Mouse (Mus musculus): ENCODE measurements around the gene Bcl7b. TPM values are rescaled to one million over a fixed set of nuclear protein-coding genes. Genes with fewer than 3 reads are reported as not detected.
"Not testable (repeated sequence)": the region's sequence is repeated elsewhere in the genome, so short reads cannot be mapped to it uniquely, and the experiment has no call there.

Gene Bcl7b
- total RNA-seq, 2 experiments from 2014 or later = 34.1 to 38.3 TPM

DNA sequence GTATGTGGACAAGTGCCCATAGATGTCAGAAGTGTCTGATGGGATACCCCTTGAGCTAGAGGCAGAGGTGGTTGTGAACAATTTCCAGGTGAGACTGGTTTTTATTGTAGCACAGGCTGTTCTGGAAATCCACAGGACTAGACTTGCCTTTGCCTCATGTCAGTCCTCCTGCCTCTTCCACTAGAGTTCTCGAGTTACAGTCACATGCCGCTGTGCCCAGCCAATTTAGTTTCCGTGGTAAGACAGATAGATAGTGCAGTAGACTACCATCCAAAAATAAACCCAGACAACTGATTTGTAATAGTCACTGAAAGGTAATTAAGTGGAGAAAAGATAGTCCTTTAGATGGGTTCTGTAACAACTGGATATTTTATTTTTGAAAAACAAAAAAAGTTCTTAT, 34.7 kb downstream of the Bcl7b start:
- DNase-seq (ENCODE audit: low spot score in 2 of 2) = no peak

DNA sequence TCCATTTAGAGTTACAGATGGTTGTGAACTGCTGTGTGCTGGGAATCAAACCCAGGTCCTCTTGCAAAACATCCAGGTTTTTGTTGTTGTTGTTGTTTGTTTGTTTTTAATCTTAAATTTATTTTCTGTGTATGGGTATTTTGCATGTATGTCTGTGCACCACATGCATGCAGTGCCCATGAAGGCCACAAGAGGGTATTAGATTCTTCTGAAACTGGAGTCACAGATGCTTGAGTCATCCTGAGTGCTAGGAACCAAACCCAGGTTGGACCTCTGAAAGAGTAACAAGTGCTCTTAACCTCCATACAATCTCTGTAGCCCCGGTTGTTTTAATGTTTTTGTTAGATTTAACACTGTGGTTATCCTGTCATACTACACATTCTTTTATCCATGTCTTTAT, 40.1 kb downstream of the Bcl7b start:
- no peak for DNase-seq (ENCODE audit: low spot score in 2 of 2)

DNA sequence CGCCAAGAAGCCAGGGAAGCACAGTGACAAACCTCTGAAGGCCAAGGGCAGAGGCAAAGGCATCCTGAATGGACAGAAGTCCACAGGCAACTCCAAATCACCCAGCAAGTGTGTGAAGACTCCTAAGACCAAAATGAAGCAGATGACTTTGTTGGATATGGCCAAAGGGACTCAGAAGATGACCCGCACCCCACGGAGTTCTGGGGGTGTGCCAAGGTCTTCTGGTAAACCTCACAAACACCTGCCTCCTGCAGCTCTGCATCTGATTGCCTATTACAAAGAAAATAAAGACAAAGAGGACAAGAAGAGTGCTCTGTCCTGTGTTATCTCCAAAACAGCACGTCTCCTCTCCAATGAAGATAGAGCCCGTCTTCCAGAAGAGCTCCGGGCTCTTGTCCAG, 48.8 kb downstream of the Bcl7b start:
- no peak for DNase-seq (ENCODE audit: low spot score in 2 of 2)

DNA sequence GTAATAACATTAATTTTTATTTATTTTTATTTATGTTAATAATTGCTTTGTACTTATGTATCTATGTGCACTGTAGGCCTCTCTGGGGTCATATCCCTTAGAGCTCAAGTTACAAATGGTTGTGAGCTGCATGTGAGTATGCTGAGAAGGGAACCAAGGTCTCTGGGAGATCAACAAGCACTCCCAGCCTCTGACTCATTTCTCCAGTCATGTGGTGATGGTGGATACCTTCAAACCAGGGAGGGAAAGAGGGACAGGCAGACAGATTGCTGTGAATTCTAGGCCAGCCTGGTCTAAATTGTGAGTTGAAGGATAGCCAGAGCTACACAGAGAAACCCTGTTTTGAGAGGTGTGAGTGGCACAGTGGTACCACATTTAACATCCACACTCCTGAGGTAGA, 52.9 kb downstream of the Bcl7b start:
- DNase-seq (ENCODE audit: low spot score in 2 of 2) = no peak

DNA sequence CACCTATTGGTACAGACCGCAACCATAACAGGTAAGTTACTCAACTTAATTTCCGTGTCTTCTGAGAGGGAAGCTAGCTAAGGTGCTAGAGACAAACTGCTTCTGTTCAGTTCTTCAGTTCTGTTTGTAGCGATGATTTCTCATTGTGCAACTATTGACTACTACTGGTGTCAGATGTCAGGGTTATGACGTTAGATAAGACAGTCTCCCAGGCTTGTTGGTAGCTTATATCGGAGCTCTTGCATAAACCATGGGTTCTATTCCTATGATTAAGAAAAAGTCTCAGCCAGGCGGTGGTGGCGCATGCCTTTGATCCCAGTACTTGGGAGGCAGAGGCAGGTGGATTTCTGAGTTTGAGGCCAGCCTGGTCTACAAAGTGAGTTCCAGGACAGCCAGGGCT, 54.0 kb downstream of the Bcl7b start:
- DNase-seq (ENCODE audit: low spot score in 2 of 2) = no peak

DNA sequence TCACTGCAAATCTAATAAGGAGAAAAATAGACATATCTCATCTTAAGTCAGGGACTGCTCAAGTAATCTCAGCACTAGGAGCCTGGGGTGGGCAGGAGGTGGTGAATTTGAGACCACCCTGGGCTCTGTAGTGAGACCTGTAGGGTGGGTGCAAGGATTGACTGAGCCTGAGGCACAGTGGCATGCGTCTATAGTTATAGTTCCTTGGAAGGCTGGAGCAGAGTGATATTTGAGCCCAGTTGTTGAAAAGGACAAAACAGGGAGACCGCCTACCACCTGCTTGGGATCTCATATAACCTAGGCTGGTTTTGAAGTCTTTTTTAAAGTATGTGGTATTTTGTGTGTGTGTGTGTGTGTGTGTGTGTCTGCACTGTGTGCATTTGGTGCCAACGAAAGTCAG, 56.1 kb downstream of the Bcl7b start:
- DNase-seq (ENCODE audit: low spot score in 2 of 2) = no peak

DNA sequence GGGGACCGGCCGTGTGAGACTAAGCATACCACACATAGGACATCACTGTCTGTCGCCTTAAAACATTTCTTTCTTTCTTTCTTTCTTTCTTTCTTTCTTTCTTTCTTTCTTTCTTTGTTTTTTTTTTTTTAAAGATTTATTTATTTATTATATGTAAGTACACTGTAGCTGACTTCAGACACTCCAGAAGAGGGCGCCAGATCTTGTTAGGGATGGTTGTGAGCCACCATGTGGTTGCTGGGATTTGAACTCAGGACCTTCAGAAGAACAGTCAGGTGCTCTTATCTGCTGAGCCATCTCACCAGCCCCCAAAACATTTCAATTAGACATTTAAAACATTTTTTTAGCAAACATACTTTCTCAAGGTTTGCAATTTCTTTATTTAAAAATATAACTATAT, 57.8 kb downstream of the Bcl7b start:
- not testable (repeated sequence) for DNase-seq (ENCODE audit: low spot score in 2 of 2)

DNA sequence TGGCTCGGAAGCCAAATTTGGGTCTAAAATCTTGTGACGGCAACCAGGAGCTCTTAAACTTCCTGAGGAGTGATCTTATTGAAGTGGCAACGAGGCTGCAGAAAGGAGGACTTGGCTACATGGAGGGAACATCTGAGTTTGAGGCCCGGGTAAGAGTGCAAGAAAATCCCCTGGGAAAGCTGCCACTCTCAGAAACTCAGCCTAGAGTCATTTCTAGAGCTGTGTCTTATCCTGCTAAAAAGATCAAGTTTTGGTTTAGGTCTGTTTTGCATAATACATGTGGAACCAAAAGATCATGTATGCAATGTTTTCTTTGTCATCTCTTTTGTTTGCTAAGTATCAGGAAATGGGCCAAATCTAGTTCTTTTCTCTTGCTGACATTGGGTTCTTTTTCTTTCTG, 62.1 kb downstream of the Bcl7b start:
- DNase-seq (ENCODE audit: low spot score in 2 of 2) = no peak

Small RNA genes within 50 kb of the gene (microRNA-seq; reads per million reads assigned to microRNA genes)
- gene Gm25315 = 0 reads per million in 2 experiments

Other genes with a start within 250 kb of the Bcl7b start
- gene Mettl27, start 235.9 kb upstream of the Bcl7b start, total RNA-seq (2021) = 10 to 100 TPM; 14.6 to 16.5 TPM
- not detected for gene Cldn4, start 221.3 kb upstream of the Bcl7b start, total RNA-seq (2021)
- gene Cldn3, start 182.1 kb upstream of the Bcl7b start, total RNA-seq (2021) = 1 to 10 TPM; 2.0 to 2.7 TPM
- 10 to 100 TPM; 39.3 to 40.4 TPM for gene Abhd11, start 159.1 kb upstream of the Bcl7b start, total RNA-seq (2021)
- 100 to 1,000 TPM; 157 to 160 TPM for gene Stx1a, start 144.8 kb upstream of the Bcl7b start, total RNA-seq (2021)
- 10 to 100 TPM; 37.0 to 37.4 TPM for gene Dnajc30, start 104.1 kb upstream of the Bcl7b start, total RNA-seq (2021)
- 10 to 100 TPM; 49.4 to 51.6 TPM for gene Bud23, start 103.3 kb upstream of the Bcl7b start, total RNA-seq (2021)
- gene Vps37d, start 90.0 kb upstream of the Bcl7b start, total RNA-seq (2021) = 10 to 100 TPM; 27.5 to 28.2 TPM
- 1 to 10 TPM; 3.2 to 5.8 TPM for gene Mlxipl, start 78.4 kb upstream of the Bcl7b start, total RNA-seq (2021)
- 10 to 100 TPM; 24.5 to 26.2 TPM for gene Tbl2, start 18.6 kb upstream of the Bcl7b start, total RNA-seq (2021)
- gene Baz1b, start 19.0 kb downstream of the Bcl7b start, total RNA-seq (2021) = 10 to 100 TPM; 54.6 to 55.2 TPM
- gene Fzd9, start 82.9 kb downstream of the Bcl7b start, total RNA-seq (2021) = 10 to 100 TPM; 11.0 to 12.3 TPM
- gene Fkbp6, start 181.8 kb downstream of the Bcl7b start, total RNA-seq (2021) = not detected
- not detected for gene Trim50, start 185.0 kb downstream of the Bcl7b start, total RNA-seq (2021)
- 10 to 100 TPM; 18.8 to 23.9 TPM for gene Nsun5, start 201.7 kb downstream of the Bcl7b start, total RNA-seq (2021)
- gene Pom121, start 226.3 kb downstream of the Bcl7b start, total RNA-seq (2021) = 10 to 100 TPM; 46.1 to 48.1 TPM

Data from layer of hippocampus, postnatal 14 days (tissue).